Mouse (Mus musculus) embryonic facial prominence, embryonic 10.5 days (tissue): ENCODE data around the gene St7. TPM values are rescaled to one million over a fixed set of nuclear protein-coding genes. Genes with fewer than 3 reads are reported as not detected.
A peak's percentile ranks its signal among the peaks of the same experiment; 100 is the strongest.

ENCODE experiments used
- DNase-seq: peaks from one replicate; pipeline ENCODE4 v3.0.0-alpha.2; 2017; ENCODE audit warnings: low spot score
- H3K27ac ChIP-seq: fragments of 300-500 bp; sonication (generic); replicated peaks from 2 replicates; pipeline ENCODE4 v1.5.1; 2016; ENCODE audit warnings: mild to moderate bottlenecking
- H3K27me3 ChIP-seq: fragments of 300-500 bp; sonication (generic); replicated peaks from 2 replicates; pipeline ENCODE4 v1.6.1; 2016; ENCODE audit warnings: low read depth, mild to moderate bottlenecking; ENCODE audit not compliant: poor library complexity, severe bottlenecking
- H3K36me3 ChIP-seq: fragments of 300-500 bp; sonication (generic); replicated peaks from 2 replicates; pipeline ENCODE4 v1.6.1; 2016; ENCODE audit warnings: mild to moderate bottlenecking, moderate library complexity
- H3K4me1 ChIP-seq: fragments of 300-500 bp; sonication (generic); 2 replicates; pipeline ENCODE4 v1.6.1; 2016
- H3K4me3 ChIP-seq: fragments of 300-500 bp; sonication (generic); 2 replicates; pipeline ENCODE4 v1.5.1; 2016; ENCODE audit warnings: mild to moderate bottlenecking, moderate library complexity
- H3K9me3 ChIP-seq: fragments of 300-500 bp; sonication (generic); 2 replicates; pipeline ENCODE4 v1.6.1; 2016; ENCODE audit warnings: mild to moderate bottlenecking
- WGBS: fragments of 180-500 bp; shearing (Covaris S2); methylation state at CpG from one replicate; pipeline ENCODE4 v1.1.7; 2016; 5-methylcytosine and 5-hydroxymethylcytosine counted together
- polyA plus RNA-seq: library from polyadenylated mRNA; unstranded; fragments of >200 nt; fragmentation: Nextera tagmentation; extraction: Ambion mirVana; gene quantifications from 2 replicates; pipeline ENCODE4 v1.2.1, GENCODE M21; 2016

St7 gene
- polyA plus RNA-seq = 19.0 and 21.7 TPM in 2 replicates

GRCm38 (mm10) chr6:17692647-17693046, at the start of gene St7:
St7 (plus strand) TSS chr6:17692933.
- Histone ChIP-seq H3K9me3 (no peaks in the 10 kb centered on the region), H3K4me3 (peak within 1 kb of the TSS; percentile 79), H3K27ac (peak within 1 kb of the TSS; percentile 97), H3K27me3 (no peaks in the 10 kb centered on the region), H3K36me3 (peaks cover 7% of the 10 kb centered on the region; the same call in 1 of the 2 replicates), H3K4me1 (peaks cover 16% of the 10 kb centered on the region)
- peak; percentile 37 for DNase-seq
- 72% methylated on average over 7 of the region's 7 CpGs for WGBS

GRCm38 (mm10) chr6:17646107-17646506, 46.6 kb upstream of the St7 start:
- no peak overlapping the region for H3K4me3 ChIP-seq
- H3K4me1 ChIP-seq = 0 out of 2 replicates have a peak, but pooled peaks cover 8% of the 10 kb centered on the region
- 87% methylated on average over 3 of the region's 3 CpGs for WGBS
- DNase-seq = no peak
- H3K27ac ChIP-seq = no peak overlapping the region
- peaks cover 26% of the 10 kb centered on the region for H3K36me3 ChIP-seq
- H3K27me3 ChIP-seq = no peaks in the 10 kb centered on the region
- no peaks in the 10 kb centered on the region for H3K9me3 ChIP-seq

GRCm38 (mm10) chr6:17652132-17652531, 40.6 kb upstream of the St7 start:
- DNase-seq = no peak
- peaks cover 74% of the 10 kb centered on the region for H3K36me3 ChIP-seq
- WGBS = 91% methylated on average over 2 of the region's 2 CpGs

DNA sequence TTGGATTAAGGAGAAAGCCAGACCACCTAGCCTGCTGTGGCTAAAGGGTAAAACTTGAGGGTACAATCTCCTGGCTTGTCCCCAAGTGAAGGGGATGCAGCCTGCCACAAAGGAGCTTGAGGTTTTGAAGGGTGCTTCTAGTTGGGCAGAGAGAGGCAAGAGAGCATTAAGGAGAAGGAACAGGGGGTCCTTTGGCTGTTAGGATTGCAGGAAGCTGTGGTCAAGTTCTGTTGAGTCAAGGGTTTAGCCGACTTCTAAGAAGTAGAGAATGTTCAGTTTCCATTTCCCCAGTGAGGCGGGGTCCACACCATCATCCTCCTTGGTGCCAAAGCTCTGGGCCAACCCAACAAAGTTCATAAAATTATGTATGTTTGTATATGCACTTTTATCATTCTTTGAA, 37.7 kb upstream of the St7 start:
- no peaks in the 10 kb centered on the region for H3K9me3 ChIP-seq
- H3K4me3 ChIP-seq = no peak overlapping the region
- H3K27ac ChIP-seq = no peak overlapping the region
- DNase-seq = no peak
- H3K36me3 ChIP-seq = peaks cover 75% of the 10 kb centered on the region
- 94% methylated on average over 2 of the region's 2 CpGs for WGBS
- no peaks in the 10 kb centered on the region for H3K27me3 ChIP-seq
- H3K4me1 ChIP-seq = no peaks in the 10 kb centered on the region

More at GRCm38 (mm10) chr6:17652132-17652531, 40.6 kb upstream of the St7 start:
- H3K27ac ChIP-seq = no peak overlapping the region
- no peak overlapping the region for H3K4me3 ChIP-seq
- no peaks in the 10 kb centered on the region for H3K27me3 ChIP-seq
- no peaks in the 10 kb centered on the region for H3K4me1 ChIP-seq
- no peaks in the 10 kb centered on the region for H3K9me3 ChIP-seq

DNA sequence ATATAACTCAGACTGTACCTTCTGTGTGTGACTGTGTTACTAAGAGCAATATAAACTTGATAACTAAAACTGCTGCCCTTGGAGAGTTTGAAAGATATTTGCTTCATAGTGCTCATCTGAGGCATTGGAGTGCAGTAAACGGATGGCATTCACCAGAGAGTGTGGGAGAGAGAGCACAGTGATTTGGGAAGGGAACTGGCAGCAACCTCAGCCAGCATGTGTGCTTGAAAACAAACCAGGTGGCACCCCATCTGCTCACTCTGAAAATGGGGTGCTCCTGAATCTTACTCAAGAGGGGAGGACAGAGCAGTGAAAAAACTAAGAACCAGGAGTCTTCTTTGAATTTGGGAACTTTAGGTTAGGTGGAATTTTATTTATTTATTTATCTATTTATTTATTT, 35.4 kb upstream of the St7 start:
- WGBS = 86% methylated on average over 1 of the region's 1 CpGs
- Histone ChIP-seq H3K4me1 (no peaks in the 10 kb centered on the region), H3K27me3 (no peaks in the 10 kb centered on the region), H3K27ac (no peak overlapping the region), H3K9me3 (no peaks in the 10 kb centered on the region), H3K36me3 (peaks cover 78% of the 10 kb centered on the region), H3K4me3 (no peak overlapping the region)
- no peak for DNase-seq

GRCm38 (mm10) chr6:17665348-17665747, 27.4 kb upstream of the St7 start:
- Histone ChIP-seq H3K36me3 (peaks cover 90% of the 10 kb centered on the region), H3K4me3 (no peak overlapping the region), H3K27ac (no peak overlapping the region), H3K27me3 (no peaks in the 10 kb centered on the region), H3K9me3 (no peaks in the 10 kb centered on the region), H3K4me1 (no peaks in the 10 kb centered on the region)
- DNase-seq = no peak
- WGBS = 95% methylated on average over 7 of the region's 7 CpGs

- no peaks in the 10 kb centered on the region for H3K9me3 ChIP-seq
- peaks cover 83% of the 10 kb centered on the region for H3K36me3 ChIP-seq
- H3K27ac ChIP-seq = no peak overlapping the region
- H3K4me3 ChIP-seq = no peak overlapping the region
- H3K27me3 ChIP-seq = no peaks in the 10 kb centered on the region
- no peaks in the 10 kb centered on the region for H3K4me1 ChIP-seq
- DNase-seq = no peak
These were observed 26.7 kb upstream of the St7 start for GRCm38 (mm10) chr6:17666024-17666423.

DNA sequence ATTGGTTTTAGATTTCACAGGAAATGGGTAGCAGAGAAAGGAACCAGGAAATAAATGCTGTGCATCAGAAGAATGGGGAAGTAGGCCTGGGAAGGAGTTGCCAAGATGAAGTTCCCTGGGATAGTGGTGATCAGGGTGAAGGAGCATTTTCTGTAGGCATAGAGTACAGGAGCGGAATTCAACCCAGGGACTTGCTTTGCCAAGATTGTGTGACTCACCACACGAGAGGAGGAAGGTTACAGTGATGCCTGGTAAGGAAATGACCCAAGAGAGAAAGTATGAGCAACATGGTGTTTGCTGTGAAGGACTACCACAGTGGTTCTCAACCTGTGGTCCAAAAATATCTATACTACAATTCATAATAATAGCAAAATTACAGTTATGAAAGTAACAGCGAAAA, 24.9 kb upstream of the St7 start:
- no peaks in the 10 kb centered on the region for H3K4me1 ChIP-seq
- no peaks in the 10 kb centered on the region for H3K9me3 ChIP-seq
- 90% methylated on average over 3 of the region's 3 CpGs for WGBS
- H3K27me3 ChIP-seq = no peaks in the 10 kb centered on the region
- DNase-seq = no peak
- no peak overlapping the region for H3K27ac ChIP-seq
- H3K4me3 ChIP-seq = no peak overlapping the region
- H3K36me3 ChIP-seq = peaks cover 65% of the 10 kb centered on the region

GRCm38 (mm10) chr6:17668334-17668733, 24.4 kb upstream of the St7 start:
- H3K4me1 ChIP-seq = no peaks in the 10 kb centered on the region
- H3K27me3 ChIP-seq = no peaks in the 10 kb centered on the region
- H3K36me3 ChIP-seq = peaks cover 60% of the 10 kb centered on the region
- no peak overlapping the region for H3K4me3 ChIP-seq
- no peaks in the 10 kb centered on the region for H3K9me3 ChIP-seq
- WGBS = 96% methylated on average over 12 of the region's 12 CpGs
- H3K27ac ChIP-seq = no peak overlapping the region
- no peak for DNase-seq

- Histone ChIP-seq H3K4me1 (no peaks in the 10 kb centered on the region), H3K27me3 (no peaks in the 10 kb centered on the region), H3K36me3 (peaks cover 45% of the 10 kb centered on the region), H3K4me3 (no peak overlapping the region), H3K9me3 (no peaks in the 10 kb centered on the region), H3K27ac (no peak overlapping the region)
- WGBS = 83% methylated on average over 2 of the region's 2 CpGs
- no peak for DNase-seq
These were observed 22.9 kb upstream of the St7 start for GRCm38 (mm10) chr6:17669826-17670225.

- H3K9me3 ChIP-seq = no peaks in the 10 kb centered on the region
- H3K27me3 ChIP-seq = no peaks in the 10 kb centered on the region
- H3K36me3 ChIP-seq = no peaks in the 10 kb centered on the region
- peak; percentile 72 for DNase-seq
- H3K4me1 ChIP-seq = no peaks in the 10 kb centered on the region
- H3K27ac ChIP-seq = no peak overlapping the region
- 32% methylated on average over 12 of the region's 12 CpGs for WGBS
- H3K4me3 ChIP-seq = no peak overlapping the region
These were observed 17.5 kb upstream of the St7 start for GRCm38 (mm10) chr6:17675019-17675756.

- H3K27me3 ChIP-seq = no peaks in the 10 kb centered on the region
- WGBS = 85% methylated on average over 2 of the region's 2 CpGs
- no peak overlapping the region for H3K4me3 ChIP-seq
- DNase-seq = no peak
- no peak overlapping the region for H3K27ac ChIP-seq
- H3K4me1 ChIP-seq = no peaks in the 10 kb centered on the region
- peaks cover 7% of the 10 kb centered on the region for H3K9me3 ChIP-seq
- 0 out of 2 replicates have a peak, but pooled peaks cover 3% of the 10 kb centered on the region for H3K36me3 ChIP-seq
These were observed 15.7 kb upstream of the St7 start for GRCm38 (mm10) chr6:17677008-17677407.

- Histone ChIP-seq H3K4me1 (no peaks in the 10 kb centered on the region), H3K36me3 (0 out of 2 replicates have a peak, but pooled peaks cover 3% of the 10 kb centered on the region), H3K4me3 (no peak overlapping the region), H3K27me3 (no peaks in the 10 kb centered on the region), H3K27ac (no peak overlapping the region), H3K9me3 (peaks cover 7% of the 10 kb centered on the region)
- WGBS = 87% methylated on average over 6 of the region's 6 CpGs
- no peak for DNase-seq
These were observed 12.3 kb upstream of the St7 start for GRCm38 (mm10) chr6:17680266-17680925.
